Mouse (Mus musculus): Measurements from ENCODE around the gene Gm10944.
A peak's percentile ranks its signal among the peaks of the same experiment; 100 is the strongest.

Gm10944 gene

GRCm38 (mm10) chr10:10681048-10681447 is at the start of gene Gm10944:
Gene Gm10944 (plus strand): TSS chr10:10681348.
- DNase-seq, result no peak

GRCm38 (mm10) chr10:10655991-10656390 is 25.2 kb upstream of the Gm10944 start:
- no peak for DNase-seq

GRCm38 (mm10) chr10:10656621-10657020 is 24.5 kb upstream of the Gm10944 start:
- DNase-seq, result no peak

GRCm38 (mm10) chr10:10659161-10659560 is 22.0 kb upstream of the Gm10944 start:
- DNase-seq, result peak; percentile 59

GRCm38 (mm10) chr10:10659976-10660375 is 21.2 kb upstream of the Gm10944 start:
- DNase-seq, result no peak

- no peak for DNase-seq
These were observed 7.9 kb downstream of the Gm10944 start for GRCm38 (mm10) chr10:10688907-10689667.

GRCm38 (mm10) chr10:10689668-10690223 is 8.6 kb downstream of the Gm10944 start:
- no peak for DNase-seq

GRCm38 (mm10) chr10:10697497-10697896 is 16.3 kb downstream of the Gm10944 start:
- no peak for DNase-seq

GRCm38 (mm10) chr10:10700903-10701302 is 19.8 kb downstream of the Gm10944 start:
- no peak for DNase-seq

- DNase-seq, result no peak
These were observed 20.2 kb downstream of the Gm10944 start for GRCm38 (mm10) chr10:10701326-10701725.

GRCm38 (mm10) chr10:10708031-10708430 is 26.9 kb downstream of the Gm10944 start:
- no peak for DNase-seq

- DNase-seq, result no peak
These were observed 29.2 kb downstream of the Gm10944 start for GRCm38 (mm10) chr10:10710359-10710758.

- peak; percentile 93 for DNase-seq
These were observed 29.7 kb downstream of the Gm10944 start for GRCm38 (mm10) chr10:10710837-10711236.

- no peak for DNase-seq
These were observed 45.4 kb downstream of the Gm10944 start for GRCm38 (mm10) chr10:10726501-10726900.

All from cerebellum, adult 11-12 months (tissue).